Mouse (Mus musculus): Measurements from ENCODE around the gene Tet3. TPM values are rescaled to one million over a fixed set of nuclear protein-coding genes. Genes with fewer than 3 reads are reported as not detected.

Gene Tet3
- polyA plus RNA-seq, 1 experiment from 2014 or later, result 56.5 TPM

Other genes with a start within 250 kb of the Tet3 start
- 1.1 and 5.3 TPM in 2 replicates for gene Slc4a5, start 239.3 kb downstream of the Tet3 start, polyA plus RNA-seq (2016; fragmentation: Nextera tagmentation; extraction: Ambion mirVana)
- gene Mthfd2, start 133.2 kb downstream of the Tet3 start, polyA plus RNA-seq (2016; fragmentation: Nextera tagmentation; extraction: Ambion mirVana), result 43.6 and 61.8 TPM in 2 replicates
- gene Mob1a, start 133.1 kb downstream of the Tet3 start, polyA plus RNA-seq (2016; fragmentation: Nextera tagmentation; extraction: Ambion mirVana), result 50.1 and 58.6 TPM in 2 replicates
- gene Bola3, start 109.9 kb downstream of the Tet3 start, polyA plus RNA-seq (2016; fragmentation: Nextera tagmentation; extraction: Ambion mirVana), result 138 and 158 TPM in 2 replicates
- gene Dguok, start 47.9 kb upstream of the Tet3 start, polyA plus RNA-seq (2016; fragmentation: Nextera tagmentation; extraction: Ambion mirVana), result 61.3 and 68.8 TPM in 2 replicates
- gene Actg2, start 77.2 kb upstream of the Tet3 start, polyA plus RNA-seq (2016; fragmentation: Nextera tagmentation; extraction: Ambion mirVana), result 0.92 and 2.1 TPM in 2 replicates
- 17.5 and 24.3 TPM in 2 replicates for gene Stambp, start 113.6 kb upstream of the Tet3 start, polyA plus RNA-seq (2016; fragmentation: Nextera tagmentation; extraction: Ambion mirVana)
- gene Clec4f, start 197.1 kb upstream of the Tet3 start, polyA plus RNA-seq (2016; fragmentation: Nextera tagmentation; extraction: Ambion mirVana), result 0.10 TPM in 1 of 2 replicates, not detected in the other
- gene Cd207, start 218.8 kb upstream of the Tet3 start, polyA plus RNA-seq (2016; fragmentation: Nextera tagmentation; extraction: Ambion mirVana), result not detected in 2 replicates

All from hindbrain, embryonic 10.5 days (tissue).